Mouse (Mus musculus) embryonic fibroblast, embryonic 13.5 days (primary cell): ENCODE measurements around the gene Taf5.

ENCODE experiments used
- CTCF ChIP-seq: IDR thresholded peaks from 2 replicates; pipeline ENCODE4 v1.5.1; 2011; ENCODE audit warnings: mild to moderate bottlenecking, control low read depth, low read length, moderate library complexity, borderline replicate concordance; ENCODE audit not compliant: insufficient read depth
- POLR2A ChIP-seq: IDR thresholded peaks from 2 replicates; pipeline ENCODE4 v1.6.1; 2011; ENCODE audit warnings: low read depth, mild to moderate bottlenecking, control low read depth, low read length, moderate library complexity

DNA sequence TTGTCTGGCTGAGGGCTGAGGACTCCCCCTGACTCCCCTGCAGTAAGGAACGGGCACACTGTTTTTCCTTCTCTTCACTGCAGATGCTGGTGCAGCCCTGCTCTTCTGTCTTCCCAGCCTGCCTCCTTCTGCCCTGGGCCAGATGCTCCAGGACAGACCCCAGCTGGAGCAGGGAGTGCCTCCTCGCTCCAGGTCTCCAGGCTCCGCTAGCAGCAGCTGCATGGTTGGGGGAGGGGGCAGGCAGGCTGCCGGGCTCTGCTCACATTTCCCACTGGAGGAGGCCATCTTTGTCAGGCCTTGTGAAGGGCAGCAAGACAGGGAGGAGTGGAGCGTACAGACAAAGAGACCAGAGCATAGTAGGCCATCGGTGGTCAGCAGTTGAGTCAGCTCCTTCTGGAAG lies 48.2 kb upstream of the Taf5 start:
- TF ChIP-seq CTCF (no peak), POLR2A (no peak)
